Mouse (Mus musculus) midbrain, embryonic 16.5 days (tissue): ENCODE measurements at regions not wholly inside any gene's neighbourhood (a gene's known extent, or its start where the extent isn't known, plus 50 kb on each side); places are given as distances from the start of the nearest gene placed in this dataset.

Source experiments
- ATAC-seq: fragments of 200-750 bp; cut with Nextera tagmentation; 2 replicates; pipeline ENCODE4 v1.8.0; 2017; ENCODE audit warnings: moderate TSS enrichment
- H3K27ac ChIP-seq: fragments of 300-500 bp; sonication (generic); 2 replicates; pipeline ENCODE4 v1.5.1; 2014; ENCODE audit warnings: mild to moderate bottlenecking, low read length, mixed read lengths
- H3K27me3 ChIP-seq: fragments of 300-500 bp; sonication (generic); 2 replicates; pipeline ENCODE4 v1.6.1; 2014; ENCODE audit warnings: low read depth, low read length, mixed read lengths; ENCODE audit not compliant: control insufficient read depth, insufficient read depth
- H3K36me3 ChIP-seq: fragments of 300-500 bp; sonication (generic); 2 replicates; pipeline ENCODE4 v1.6.1; 2014; ENCODE audit warnings: mild to moderate bottlenecking, low read length, moderate library complexity, mixed read lengths; ENCODE audit not compliant: control insufficient read depth, insufficient read depth
- H3K4me1 ChIP-seq: fragments of 300-500 bp; sonication (generic); 2 replicates; pipeline ENCODE4 v1.6.1; 2014; ENCODE audit warnings: mild to moderate bottlenecking, low read length, mixed read lengths; ENCODE audit not compliant: control insufficient read depth, insufficient read depth
- H3K4me2 ChIP-seq: fragments of 300-500 bp; sonication (generic); 2 replicates; pipeline ENCODE4 v1.6.1; 2014; ENCODE audit warnings: mild to moderate bottlenecking, low read length, mixed read lengths
- H3K4me3 ChIP-seq: fragments of 300-500 bp; sonication (generic); 2 replicates; pipeline ENCODE4 v1.5.1; 2014; ENCODE audit warnings: low read depth, mild to moderate bottlenecking, low read length, moderate library complexity, mixed read lengths
- H3K9ac ChIP-seq: fragments of 300-500 bp; sonication (generic); 2 replicates; pipeline ENCODE4 v1.6.1; 2014; ENCODE audit warnings: low read depth, low read length, mixed read lengths
- H3K9me3 ChIP-seq: fragments of 300-500 bp; sonication (generic); replicated peaks from 2 replicates; pipeline ENCODE4 v1.6.1; 2014; ENCODE audit warnings: mild to moderate bottlenecking, low read length, mixed read lengths; ENCODE audit not compliant: control insufficient read depth, poor library complexity, severe bottlenecking
- WGBS: fragments of 180-500 bp; shearing (Covaris S2); extraction: QIAGEN DNeasy Blood & Tissue Kit; methylation state at CpG from one replicate; pipeline ENCODE4 v1.1.7; 2014; 5-methylcytosine and 5-hydroxymethylcytosine counted together

GRCm38 (mm10) chr10:99511514-99512237 is 247.8 kb downstream of the Csl start:
- 85% methylated on average over 17 of the region's 17 CpGs for WGBS
- Histone ChIP-seq H3K4me3 (no peak overlapping the region), H3K9ac (no peak overlapping the region), H3K4me1 (peaks cover 3% of the 10 kb centered on the region; the same call in 1 of the 2 replicates), H3K27me3 (no peaks in the 10 kb centered on the region), H3K9me3 (no peaks in the 10 kb centered on the region), H3K27ac (no peak overlapping the region), H3K36me3 (no peaks in the 10 kb centered on the region), H3K4me2 (no peak overlapping the region)
- ATAC-seq, result no peak

- no peak for ATAC-seq
- no peak overlapping the region for H3K27ac ChIP-seq
- WGBS, result 93% methylated on average over 4 of the region's 4 CpGs
Observed at GRCm38 (mm10) chr10:99517944-99518343, 241.5 kb downstream of the Csl start.

DNA sequence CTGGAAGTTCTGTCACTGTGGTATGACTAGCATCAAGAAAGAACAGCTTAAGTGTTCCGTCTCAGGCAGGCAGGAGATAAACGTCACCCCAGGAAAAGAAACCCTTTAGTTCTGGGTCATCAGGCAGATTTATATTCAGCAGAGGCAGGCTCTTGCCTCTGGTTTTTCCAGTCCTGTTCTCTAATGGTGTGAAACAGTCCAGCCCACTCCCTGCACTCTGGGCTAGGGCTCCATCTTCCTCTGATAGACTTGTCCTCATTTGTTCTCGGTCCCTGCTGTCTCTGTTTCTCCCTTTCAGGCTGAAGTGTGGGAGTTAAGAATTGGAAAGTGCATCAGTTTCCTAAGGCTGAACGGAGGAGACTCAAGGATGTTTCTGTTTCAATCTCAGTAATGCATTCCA is 240.0 kb downstream of the Csl start:
- Histone ChIP-seq H3K4me3 (no peak overlapping the region), H3K27me3 (no peaks in the 10 kb centered on the region), H3K36me3 (no peaks in the 10 kb centered on the region), H3K9me3 (no peaks in the 10 kb centered on the region), H3K9ac (no peak overlapping the region), H3K4me2 (no peak overlapping the region), H3K27ac (no peak overlapping the region), H3K4me1 (no peaks in the 10 kb centered on the region; the same call in 1 of the 2 replicates)
- 21% methylated on average over 4 of the region's 4 CpGs for WGBS
- no peak for ATAC-seq

More at GRCm38 (mm10) chr10:99517944-99518343, 241.5 kb downstream of the Csl start:
- no peaks in the 10 kb centered on the region for H3K36me3 ChIP-seq
- H3K9me3 ChIP-seq, result no peaks in the 10 kb centered on the region
- H3K4me1 ChIP-seq, result no peaks in the 10 kb centered on the region
- no peak overlapping the region for H3K4me3 ChIP-seq
- H3K4me2 ChIP-seq, result no peak overlapping the region
- H3K27me3 ChIP-seq, result no peaks in the 10 kb centered on the region
- no peak overlapping the region for H3K9ac ChIP-seq

GRCm38 (mm10) chr10:99523817-99524216 is 235.6 kb downstream of the Csl start:
- Histone ChIP-seq H3K9ac (no peak overlapping the region), H3K27me3 (no peaks in the 10 kb centered on the region), H3K9me3 (no peaks in the 10 kb centered on the region), H3K4me2 (no peak overlapping the region), H3K36me3 (no peaks in the 10 kb centered on the region), H3K27ac (no peak overlapping the region), H3K4me3 (no peak overlapping the region), H3K4me1 (no peaks in the 10 kb centered on the region; the same call in 1 of the 2 replicates)
- WGBS, result 81% methylated on average over 5 of the region's 5 CpGs
- no peak for ATAC-seq

GRCm38 (mm10) chr10:99524273-99525212 is 234.9 kb downstream of the Csl start:
- H3K27me3 ChIP-seq, result no peaks in the 10 kb centered on the region
- H3K4me2 ChIP-seq, result peak overlapping the region; percentile 41
- H3K9me3 ChIP-seq, result no peaks in the 10 kb centered on the region
- peak; percentile 56; the same call in 1 of the 2 replicates for ATAC-seq
- no peak overlapping the region for H3K9ac ChIP-seq
- no peaks in the 10 kb centered on the region for H3K36me3 ChIP-seq
- no peak overlapping the region for H3K27ac ChIP-seq
- H3K4me3 ChIP-seq, result no peak overlapping the region
- WGBS, result 28% methylated on average over 20 of the region's 20 CpGs
- H3K4me1 ChIP-seq, result no peaks in the 10 kb centered on the region; the same call in 1 of the 2 replicates

- 88% methylated on average over 4 of the region's 4 CpGs for WGBS
- H3K9me3 ChIP-seq, result no peaks in the 10 kb centered on the region
- no peaks in the 10 kb centered on the region for H3K27me3 ChIP-seq
- H3K4me3 ChIP-seq, result no peak overlapping the region
- H3K36me3 ChIP-seq, result no peaks in the 10 kb centered on the region
- H3K4me2 ChIP-seq, result no peak overlapping the region
- no peaks in the 10 kb centered on the region; the same call in 1 of the 2 replicates for H3K4me1 ChIP-seq
- no peak for ATAC-seq
- H3K27ac ChIP-seq, result no peak overlapping the region
- H3K9ac ChIP-seq, result no peak overlapping the region
Observed at GRCm38 (mm10) chr10:99526148-99526547, 233.3 kb downstream of the Csl start.

DNA sequence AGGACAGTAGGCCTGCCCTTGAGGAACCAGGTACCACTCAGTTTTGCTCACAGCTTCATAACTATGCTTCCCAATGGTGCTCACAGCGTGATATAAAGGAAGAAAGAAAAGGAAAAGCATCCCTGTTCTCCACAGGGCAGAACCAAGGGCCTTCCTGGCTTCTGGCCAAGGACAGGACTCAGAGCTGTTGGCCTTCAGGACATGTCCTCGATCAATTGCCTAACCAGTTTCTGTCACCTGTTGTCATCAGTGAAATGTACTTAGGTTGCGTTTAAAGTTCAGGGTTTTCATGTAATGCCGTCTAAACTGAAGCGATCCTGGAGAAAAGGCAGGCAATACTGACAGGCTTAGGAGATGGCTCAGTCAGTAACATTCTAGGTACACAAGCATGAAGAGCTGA is 232.9 kb downstream of the Csl start:
- H3K9ac ChIP-seq, result no peak overlapping the region
- ATAC-seq, result no peak
- H3K4me3 ChIP-seq, result no peak overlapping the region
- H3K4me1 ChIP-seq, result peaks cover 3% of the 10 kb centered on the region
- H3K27ac ChIP-seq, result no peak overlapping the region
- H3K9me3 ChIP-seq, result no peaks in the 10 kb centered on the region
- no peaks in the 10 kb centered on the region for H3K27me3 ChIP-seq
- no peak overlapping the region for H3K4me2 ChIP-seq
- 92% methylated on average over 5 of the region's 5 CpGs for WGBS
- no peaks in the 10 kb centered on the region for H3K36me3 ChIP-seq

- Histone ChIP-seq H3K4me1 (peaks cover 6% of the 10 kb centered on the region), H3K4me2 (no peak overlapping the region), H3K36me3 (no peaks in the 10 kb centered on the region), H3K27ac (no peak overlapping the region), H3K9me3 (no peaks in the 10 kb centered on the region), H3K4me3 (no peak overlapping the region), H3K27me3 (no peaks in the 10 kb centered on the region), H3K9ac (no peak overlapping the region)
- no peak for ATAC-seq
Observed at GRCm38 (mm10) chr10:99531104-99531503, 228.4 kb downstream of the Csl start.

DNA sequence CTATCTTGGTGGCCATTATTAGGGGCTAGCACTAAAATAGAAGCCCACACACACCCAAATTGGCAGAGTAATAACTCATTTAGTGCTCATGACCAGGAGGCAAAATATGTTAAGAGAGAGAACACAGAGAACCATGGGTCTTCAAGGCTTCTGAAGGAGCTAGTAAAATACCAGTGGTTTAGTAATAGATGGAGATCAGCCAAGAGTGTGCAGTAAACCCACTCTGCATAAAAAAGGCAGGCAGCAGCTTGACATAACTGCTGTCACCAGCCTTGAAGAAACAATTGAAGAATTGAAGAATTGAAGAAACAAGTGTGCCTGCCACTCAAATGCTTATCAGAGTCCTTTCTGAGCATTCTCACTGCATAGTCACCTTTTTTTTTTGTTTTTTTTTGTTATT is 227.9 kb downstream of the Csl start:
- Histone ChIP-seq H3K4me1 (peaks cover 6% of the 10 kb centered on the region), H3K9me3 (no peaks in the 10 kb centered on the region), H3K4me3 (no peak overlapping the region), H3K4me2 (no peak overlapping the region), H3K36me3 (no peaks in the 10 kb centered on the region), H3K27ac (no peak overlapping the region), H3K9ac (no peak overlapping the region), H3K27me3 (no peaks in the 10 kb centered on the region)
- ATAC-seq, result no peak
